Mouse (Mus musculus): ENCODE results near the gene Akap6.
A peak's percentile ranks its signal among the peaks of the same experiment; 100 is the strongest.

Akap6 gene

GRCm38 (mm10) chr12:52904046-52904445, 204.9 kb downstream of the Akap6 start:
- DNase-seq (ENCODE audit: low spot score): no peak

DNA sequence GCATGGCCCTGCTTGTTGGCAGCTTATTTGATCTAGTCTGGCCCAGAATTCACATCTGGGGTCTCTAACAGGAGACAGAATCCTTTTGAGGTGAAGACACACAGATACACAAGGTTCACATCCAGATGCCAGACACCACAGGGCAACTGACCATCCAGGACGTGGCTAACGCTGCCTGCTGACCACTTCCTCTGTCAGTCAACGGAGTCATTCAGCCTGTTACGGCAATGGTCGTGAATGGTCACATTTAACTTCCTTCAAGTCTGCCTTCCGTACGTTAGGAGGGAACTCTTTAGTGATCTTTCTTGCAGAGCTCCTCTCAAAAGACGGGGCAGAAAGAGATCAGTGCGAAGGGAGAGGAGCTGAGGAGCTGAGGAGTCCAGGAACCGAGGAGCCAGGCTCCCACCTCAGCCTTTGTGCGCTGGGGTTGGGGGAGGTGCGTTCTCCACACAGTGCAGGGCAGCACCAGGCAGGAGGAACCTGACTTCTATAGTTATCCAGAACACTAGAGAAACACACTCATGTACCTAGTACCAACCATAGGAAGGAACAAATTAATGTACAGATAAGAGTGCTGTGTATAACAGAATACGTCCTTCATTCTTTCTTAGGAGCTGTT, 209.4 kb downstream of the Akap6 start:
- DNase-seq (ENCODE audit: low spot score): no peak

DNA sequence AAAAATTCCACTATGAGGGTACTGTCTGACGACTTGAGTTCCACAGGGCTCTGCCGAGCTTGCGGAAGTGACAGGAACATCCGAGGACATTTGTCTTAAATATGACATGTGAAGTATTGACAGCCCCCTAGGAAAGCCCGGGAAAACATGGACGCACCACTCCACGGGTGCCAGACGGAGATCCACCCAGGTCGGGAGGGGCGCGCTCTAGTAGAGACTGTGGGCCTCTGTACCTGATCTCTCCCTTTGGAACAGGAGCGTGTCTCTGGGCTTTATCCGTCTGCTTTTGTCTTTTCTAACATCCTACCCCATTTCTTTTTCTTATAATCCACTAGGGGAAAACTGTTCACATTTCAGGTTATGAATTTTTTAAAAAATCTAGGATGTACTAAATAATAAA, 211.2 kb downstream of the Akap6 start:
- no peak for DNase-seq (ENCODE audit: low spot score)

- peak; percentile 67 for DNase-seq (ENCODE audit: low spot score)
These were observed 211.6 kb downstream of the Akap6 start for GRCm38 (mm10) chr12:52910819-52911218.

DNA sequence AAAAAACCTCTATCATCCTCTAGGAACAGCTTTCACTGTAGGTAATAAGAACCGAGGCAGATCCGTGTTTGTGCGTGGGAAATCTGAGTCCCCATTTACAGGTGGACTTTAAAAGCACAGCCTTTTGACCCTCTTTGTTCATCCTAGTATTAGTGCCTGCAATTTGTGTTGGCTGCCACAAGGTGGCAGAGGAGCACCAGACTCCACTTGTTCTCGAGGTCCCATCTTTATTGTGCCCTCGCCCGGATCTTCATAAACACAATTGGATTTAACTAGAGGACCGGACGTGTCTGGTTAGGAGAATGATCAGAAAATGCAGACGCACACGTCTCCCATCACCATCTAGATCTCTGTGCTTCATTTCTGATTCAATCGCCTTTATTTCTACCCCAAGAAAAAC, 219.8 kb downstream of the Akap6 start:
- DNase-seq (ENCODE audit: low spot score): no peak

DNA sequence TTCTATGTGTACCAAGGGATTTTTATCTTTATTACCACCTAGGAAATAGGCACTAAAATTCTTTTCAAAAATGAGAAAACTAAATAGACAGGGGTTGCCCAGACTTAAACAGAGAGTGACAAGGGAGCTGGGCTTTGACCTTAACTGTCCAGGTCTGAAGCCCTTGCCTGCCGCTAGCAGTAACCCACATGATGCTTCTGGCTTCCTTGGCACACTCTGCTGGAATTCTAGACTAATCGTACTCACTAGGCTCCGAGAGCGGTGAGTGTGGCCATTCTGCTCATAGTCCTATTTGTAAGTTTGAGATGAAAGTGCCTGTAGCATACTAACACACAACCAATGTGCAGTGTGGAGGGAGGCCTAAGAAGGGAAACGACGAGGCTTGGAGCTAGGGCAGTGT, 223.3 kb downstream of the Akap6 start:
- DNase-seq (ENCODE audit: low spot score): no peak

DNA sequence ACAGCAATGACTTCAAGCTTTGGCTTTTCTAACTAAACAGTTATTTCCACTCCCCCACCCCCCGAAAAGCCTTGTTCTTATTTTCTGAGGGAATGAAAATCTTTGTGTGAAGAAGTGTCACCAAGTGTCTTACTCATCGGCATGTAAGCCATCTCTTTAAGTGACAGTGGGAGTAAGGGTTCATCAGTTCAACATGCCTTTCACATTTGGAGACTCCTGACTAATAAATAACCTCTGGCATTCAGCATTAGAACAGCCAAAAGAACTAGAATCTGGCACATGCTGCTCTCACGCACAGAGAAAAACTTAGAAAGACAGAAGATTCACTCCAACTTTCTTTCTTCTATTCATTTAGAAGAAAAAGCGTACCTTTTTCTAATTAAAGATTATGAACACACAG, 226.3 kb downstream of the Akap6 start:
- DNase-seq (ENCODE audit: low spot score): no peak

- no peak for DNase-seq (ENCODE audit: low spot score)
These were observed 234.6 kb downstream of the Akap6 start for GRCm38 (mm10) chr12:52933832-52934231.

DNA sequence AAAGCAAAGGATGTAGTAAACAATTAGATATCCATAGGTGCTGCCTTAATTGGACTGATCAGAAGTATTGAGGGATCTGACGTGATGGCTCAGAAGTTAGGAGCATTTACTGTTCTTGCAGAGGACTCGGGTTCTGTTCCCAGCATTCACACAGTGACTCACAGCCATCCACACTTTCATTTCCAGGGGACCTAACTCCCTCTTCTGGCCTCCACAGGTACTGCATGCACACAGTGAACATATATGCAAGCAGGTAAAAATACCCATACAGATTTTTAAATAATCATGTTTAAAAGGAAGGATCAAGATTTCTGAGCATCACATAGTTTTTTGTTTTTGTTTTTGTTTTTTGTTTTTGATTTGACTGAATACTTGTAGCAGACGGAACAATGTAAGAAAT, 235.8 kb downstream of the Akap6 start:
- DNase-seq (ENCODE audit: low spot score): no peak

GRCm38 (mm10) chr12:52938786-52939185, 239.6 kb downstream of the Akap6 start:
- no peak for DNase-seq (ENCODE audit: low spot score)

DNA sequence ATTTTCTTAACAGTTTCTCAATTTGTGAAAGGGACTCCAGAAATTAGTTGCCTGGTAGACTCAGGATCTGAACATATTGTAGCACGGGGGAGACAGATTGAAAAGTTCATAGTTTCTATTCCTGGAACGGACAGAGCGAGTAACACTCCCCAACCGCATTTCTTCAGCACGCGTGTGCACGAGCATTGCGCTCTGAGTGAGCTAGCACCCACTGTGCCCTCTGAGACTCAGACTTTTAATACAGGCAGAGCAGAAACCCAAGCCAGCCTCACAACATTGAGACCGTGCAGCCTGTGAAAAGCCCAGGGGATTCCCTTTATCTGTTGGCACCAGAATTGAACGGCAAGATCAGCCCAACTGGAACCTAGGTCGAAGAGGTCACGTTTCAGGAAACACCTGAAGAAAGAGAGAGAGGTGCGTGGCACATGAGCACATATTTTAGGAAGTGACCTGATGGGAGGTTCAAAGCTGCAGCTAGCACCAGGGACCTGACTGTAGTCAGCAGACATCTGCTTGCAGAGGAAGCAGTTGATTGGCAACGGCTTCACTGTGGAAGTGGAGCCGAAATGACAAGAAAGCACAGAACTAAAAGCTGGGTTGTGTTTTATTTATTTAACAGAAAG, 240.3 kb downstream of the Akap6 start:
- no peak for DNase-seq (ENCODE audit: low spot score)

DNA sequence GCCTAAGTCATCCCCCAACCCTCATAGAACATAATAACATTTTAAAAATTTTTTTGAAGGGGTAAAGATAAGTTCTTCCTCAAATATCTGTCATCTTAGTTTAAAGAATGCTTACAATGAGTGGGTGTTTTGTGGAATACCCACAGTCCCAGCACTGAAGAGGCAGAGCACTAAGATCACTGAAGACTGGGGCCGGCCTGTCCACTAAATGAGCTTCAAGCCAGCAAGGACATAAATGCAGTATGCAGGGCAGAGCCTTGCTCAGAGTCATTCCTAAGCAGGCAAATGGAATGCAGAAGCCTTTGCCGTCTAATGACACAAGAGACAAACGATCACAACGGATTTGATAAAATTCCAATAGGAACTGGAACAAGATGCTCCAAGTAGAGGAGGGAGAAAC, 242.8 kb downstream of the Akap6 start:
- DNase-seq (ENCODE audit: low spot score): no peak

GRCm38 (mm10) chr12:52944274-52944673, 245.1 kb downstream of the Akap6 start:
- DNase-seq (ENCODE audit: low spot score): no peak

DNA sequence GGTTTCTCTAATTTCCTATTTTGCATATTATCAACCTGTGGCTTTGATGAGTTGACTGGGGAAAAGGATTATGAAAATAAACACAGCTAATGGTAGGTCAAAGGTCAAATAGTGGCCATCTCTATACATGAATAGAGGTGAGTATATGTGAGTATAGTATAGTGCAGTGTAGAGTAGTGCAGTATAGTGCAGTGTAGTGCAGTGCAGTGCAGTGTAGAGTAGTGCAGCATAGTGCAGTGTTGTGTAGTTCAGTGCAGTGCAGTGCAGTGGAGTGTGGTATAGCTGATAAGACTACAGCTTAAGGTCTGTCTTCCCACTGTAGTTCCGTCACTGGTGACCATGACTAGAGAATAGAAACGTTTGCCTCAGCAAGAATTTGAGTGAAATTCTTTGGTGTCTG, 245.8 kb downstream of the Akap6 start:
- DNase-seq (ENCODE audit: low spot score): no peak

GRCm38 (mm10) chr12:52950660-52951059, 251.5 kb downstream of the Akap6 start:
- DNase-seq (ENCODE audit: low spot score): no peak

GRCm38 (mm10) chr12:52957587-52957986, 258.4 kb downstream of the Akap6 start:
- DNase-seq (ENCODE audit: low spot score): no peak

DNA sequence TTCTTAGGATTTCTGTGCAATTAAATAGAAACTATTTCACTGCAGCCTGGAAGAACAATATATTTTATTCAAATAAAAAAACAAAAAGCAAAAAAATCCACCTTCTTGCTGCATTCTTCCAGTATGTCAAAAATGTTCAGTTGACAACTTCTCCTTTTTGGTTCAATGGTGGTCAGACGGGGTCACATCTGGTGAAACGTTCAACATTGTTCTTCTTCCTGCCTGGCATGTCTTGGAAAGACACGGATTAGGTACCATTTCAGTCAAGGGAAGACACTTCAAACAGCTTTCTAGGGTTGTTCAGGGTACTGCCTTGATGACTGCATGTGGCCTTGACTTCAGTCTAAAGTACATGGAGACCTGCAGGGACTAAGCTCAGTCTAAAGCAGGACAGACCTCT, 258.8 kb downstream of the Akap6 start:
- no peak for DNase-seq (ENCODE audit: low spot score)

GRCm38 (mm10) chr12:52991745-52992144, 292.6 kb downstream of the Akap6 start:
- no peak for DNase-seq (ENCODE audit: low spot score)

DNA sequence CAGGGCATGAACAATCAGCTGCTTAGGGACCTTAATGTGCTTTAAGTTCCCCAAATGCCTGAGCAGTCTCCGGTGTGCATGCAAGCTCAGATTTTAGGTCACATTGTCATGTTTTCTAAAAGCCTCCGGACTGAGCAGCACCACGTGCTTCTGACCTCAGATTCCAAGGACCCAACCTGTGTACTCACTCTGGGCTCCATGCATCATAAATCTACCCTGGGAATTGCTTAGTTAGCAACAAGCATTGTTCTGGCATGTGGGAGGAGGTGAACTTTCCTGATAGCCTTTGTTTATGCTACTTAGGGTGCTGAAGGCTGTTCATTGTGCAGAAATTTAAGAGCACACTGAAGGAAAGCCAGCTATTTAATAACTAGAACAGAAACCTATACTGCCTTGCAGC, 313.2 kb downstream of the Akap6 start:
- DNase-seq (ENCODE audit: low spot score): no peak

DNA sequence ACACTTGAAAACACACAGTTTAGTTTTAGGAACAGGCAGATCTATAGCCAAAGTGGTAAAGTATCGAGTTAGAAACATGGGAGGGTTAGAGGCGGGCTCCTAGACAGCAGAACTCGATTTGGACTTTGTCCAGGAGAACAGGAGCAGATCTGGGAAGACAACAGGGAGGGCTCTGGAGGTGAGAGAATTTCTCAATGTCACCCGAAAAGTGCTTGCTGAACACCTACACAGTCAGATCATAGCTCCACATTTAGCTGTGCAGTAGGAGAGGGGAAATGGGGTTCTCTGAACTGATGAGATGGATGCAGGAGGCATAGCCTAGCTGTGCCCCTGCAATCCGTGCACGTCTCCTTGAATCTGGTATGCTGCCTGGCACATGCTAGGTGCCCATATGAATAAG, 315.4 kb downstream of the Akap6 start:
- DNase-seq (ENCODE audit: low spot score): no peak

DNA sequence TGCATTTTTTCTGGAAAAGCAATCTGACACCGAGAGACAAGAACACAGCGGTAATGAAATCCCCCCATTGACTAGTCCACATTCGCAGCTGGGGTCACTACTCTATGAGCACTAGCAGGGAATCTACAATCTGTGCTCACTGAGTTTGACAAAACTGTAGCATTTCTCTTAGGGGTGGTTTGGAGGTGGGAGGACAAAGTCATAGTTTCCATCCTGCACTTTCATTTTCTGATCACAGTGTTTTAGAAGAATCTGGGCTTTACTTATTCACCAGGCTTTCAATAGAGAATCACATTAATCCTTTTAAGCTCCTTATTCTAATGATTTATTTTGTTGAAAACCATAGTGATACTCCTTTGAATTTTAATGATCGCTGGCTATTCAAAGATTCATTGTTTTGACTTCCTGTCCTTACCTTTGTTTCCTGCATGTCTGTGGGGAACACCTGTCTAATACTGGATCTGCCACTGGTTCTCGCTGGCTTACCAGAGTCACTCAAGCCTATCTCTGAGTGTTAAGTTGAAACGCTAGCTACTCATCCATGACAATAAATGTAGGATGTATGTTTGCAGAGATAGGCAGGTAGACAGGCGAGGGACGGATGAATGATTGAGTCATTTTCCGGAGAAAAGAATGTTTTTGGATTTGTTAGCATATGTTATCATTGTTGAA, 325.5 kb downstream of the Akap6 start:
- no peak for DNase-seq (ENCODE audit: low spot score)

GRCm38 (mm10) chr12:53027308-53027707, 328.1 kb downstream of the Akap6 start:
- no peak for DNase-seq (ENCODE audit: low spot score)

DNA sequence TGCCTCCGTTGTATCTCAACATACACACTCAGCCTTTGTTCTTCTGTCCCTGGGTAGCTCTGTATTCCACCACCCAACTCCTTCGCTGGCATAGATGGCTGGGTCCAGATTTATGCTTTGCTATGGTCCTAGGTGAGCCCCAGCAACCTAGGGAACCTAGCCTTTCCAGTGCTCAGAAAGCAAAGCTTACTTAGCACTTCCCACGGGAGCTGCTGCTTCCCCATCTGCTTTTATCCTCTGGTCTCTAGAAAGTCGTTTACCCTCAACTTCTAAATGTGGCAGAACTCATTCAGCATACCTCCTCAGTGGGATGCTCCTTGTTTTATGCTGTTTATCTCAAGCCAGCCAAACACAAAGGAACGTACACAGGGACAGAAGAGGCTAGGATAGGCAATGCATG, 329.7 kb downstream of the Akap6 start:
- DNase-seq (ENCODE audit: low spot score): no peak

- DNase-seq (ENCODE audit: low spot score): no peak
These were observed 330.7 kb downstream of the Akap6 start for GRCm38 (mm10) chr12:53029910-53030309.

All from ovary, postnatal 10 days (tissue).